Mouse (Mus musculus) hindlimb bud, embryonic 11.5 days (tissue): ENCODE measurements around the gene Arhgef17.
A peak's percentile ranks its signal among the peaks of the same experiment; 100 is the strongest.

Experiments
- DNase-seq: peaks from one replicate; pipeline ENCODE4 v3.0.0-alpha.2; 2012; ENCODE audit warnings: low read depth, low spot score; ENCODE audit errors: extremely low spot score

Arhgef17 gene

DNA sequence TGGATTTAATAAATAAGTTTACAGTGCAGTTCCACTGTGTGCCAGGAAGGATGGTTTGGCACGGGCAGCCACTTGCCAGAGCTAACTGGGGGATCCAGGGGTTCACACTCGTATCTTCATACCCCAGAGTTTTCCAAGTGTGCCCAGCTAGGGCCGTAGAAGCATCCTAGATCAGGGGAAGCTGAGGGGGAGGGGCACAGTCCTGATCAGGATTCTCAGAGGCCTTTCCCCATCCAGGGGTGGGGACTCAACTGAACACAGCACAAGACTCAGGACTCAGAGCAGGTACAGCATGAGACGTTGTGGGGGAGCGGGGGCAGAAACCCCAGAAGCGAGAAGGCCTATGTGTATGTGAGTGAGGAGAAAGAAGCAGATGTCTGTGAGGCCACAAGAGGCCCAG lies 14.2 kb downstream of the Arhgef17 start:
- DNase-seq, result no peak

DNA sequence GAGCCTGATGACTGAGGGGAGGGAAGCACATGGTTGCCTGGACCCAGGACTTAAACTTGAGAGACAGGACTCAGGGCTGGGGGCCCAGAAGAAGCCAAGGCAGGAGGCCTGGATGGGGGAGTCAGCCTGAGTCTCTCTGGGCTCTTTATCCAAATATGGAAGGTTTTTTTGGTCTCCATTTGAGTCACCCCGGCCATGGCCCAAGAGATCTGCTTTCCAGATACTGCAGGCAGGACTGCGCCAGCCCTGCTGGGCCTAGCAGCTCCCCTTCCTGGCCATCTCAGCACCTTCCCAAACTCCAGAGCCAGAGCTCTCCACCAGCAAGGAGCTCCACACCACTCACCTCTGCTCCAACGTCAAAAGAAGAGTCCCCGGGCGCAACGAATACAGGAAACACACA lies 15.4 kb downstream of the Arhgef17 start:
- no peak for DNase-seq

DNA sequence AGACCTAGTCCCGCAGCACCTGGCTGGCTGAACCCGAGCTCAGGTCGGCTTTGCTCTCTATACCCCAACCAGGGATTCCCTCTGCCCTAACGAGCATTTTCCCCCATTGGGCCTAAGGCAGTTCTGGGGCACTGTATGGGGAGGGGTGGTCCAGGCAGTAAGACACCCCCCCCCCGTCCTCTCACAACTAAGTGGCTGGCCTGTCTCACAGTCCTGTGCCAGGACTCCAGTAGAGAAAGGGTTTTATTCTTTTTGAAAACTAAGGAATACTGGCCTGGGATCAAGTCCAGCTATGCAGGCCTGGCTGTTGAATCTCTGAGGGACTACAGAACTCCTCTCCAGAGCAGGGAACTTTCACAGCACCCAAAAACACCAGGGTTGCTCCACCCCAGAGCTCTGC lies 16.7 kb downstream of the Arhgef17 start:
- no peak for DNase-seq

DNA sequence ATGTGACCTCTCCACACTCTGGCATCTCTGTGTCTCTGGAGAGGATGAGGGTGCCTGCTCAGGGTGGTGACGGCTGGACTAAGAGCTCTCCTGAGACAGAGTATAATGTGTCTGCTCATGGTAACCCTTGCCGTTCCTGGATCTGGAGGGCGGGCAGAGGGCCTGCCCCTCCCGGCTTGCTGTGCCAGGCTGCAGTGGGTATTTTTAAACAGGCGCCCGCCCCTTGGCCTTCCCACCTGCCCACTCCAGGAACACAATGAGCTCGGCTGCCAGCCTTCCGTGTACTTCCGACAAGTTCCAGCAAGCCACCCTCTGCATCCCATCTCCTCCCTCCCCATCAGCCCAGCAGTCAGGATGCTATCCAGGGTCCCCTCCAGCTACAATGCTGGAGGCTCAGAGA lies 20.1 kb downstream of the Arhgef17 start:
- DNase-seq, result no peak

DNA sequence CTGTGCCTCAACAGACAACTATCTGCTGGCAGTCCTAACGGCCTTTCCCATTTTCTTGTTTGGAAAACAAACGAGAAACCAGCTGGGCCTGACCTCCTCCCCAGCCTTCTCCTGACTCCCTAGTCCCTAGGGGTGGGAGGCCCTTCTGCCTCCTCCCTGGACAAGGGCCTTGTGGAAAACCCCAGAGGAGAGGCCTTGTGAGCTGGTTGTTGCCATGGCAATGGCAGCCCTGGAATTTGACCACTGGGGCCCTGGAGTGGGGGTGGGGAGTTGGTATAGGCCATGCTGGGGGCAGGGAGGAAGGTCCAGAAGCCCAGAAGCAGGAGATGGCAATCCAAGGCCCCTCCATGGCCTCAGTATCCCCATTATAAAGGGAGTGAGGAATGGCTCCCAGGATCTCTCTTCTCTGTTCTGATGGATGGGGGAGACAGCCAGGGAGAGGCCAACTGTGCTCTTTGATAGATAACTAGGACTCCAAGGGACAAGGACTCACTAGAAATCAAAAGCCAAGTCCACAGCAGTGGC lies 20.6 kb downstream of the Arhgef17 start:
- DNase-seq, result no peak

DNA sequence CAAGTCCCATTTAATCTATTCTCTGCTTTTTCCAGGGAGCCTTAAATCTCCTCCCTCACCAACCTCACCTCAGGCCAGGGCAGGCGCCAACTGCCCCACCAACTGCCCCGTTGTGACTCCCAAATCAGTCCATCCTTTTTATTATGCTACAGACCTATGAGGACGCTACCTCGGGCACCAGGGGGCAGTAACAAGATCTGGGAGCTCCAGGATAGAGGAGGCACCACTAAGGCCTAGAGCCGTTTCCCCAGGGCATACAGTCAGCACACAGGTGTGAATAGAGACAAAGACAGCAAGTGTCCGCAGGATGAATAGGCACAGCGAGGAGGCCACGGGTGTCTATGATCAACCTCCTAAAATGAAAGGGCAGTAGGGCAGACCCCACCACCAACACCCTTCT lies 23.3 kb downstream of the Arhgef17 start:
- DNase-seq, result no peak

DNA sequence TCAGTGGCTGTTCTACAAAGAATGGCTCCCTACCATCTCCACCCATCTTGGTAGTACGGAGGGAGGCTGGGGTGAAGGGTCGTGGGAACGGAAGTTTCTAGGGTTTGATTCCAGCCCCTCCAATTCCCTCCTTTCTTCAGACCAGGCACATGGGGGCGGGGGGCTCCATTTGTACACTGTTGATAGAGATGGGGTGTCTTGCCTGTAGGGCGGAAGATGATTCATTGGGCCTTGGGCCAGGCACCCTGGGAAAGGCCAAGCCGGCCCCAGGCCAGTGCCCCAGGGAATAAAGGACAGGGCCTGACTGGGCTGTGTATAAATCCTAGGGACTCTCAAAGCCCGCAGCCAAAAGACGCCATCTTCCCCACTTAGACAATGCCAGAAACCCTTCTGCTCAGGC lies 23.8 kb downstream of the Arhgef17 start:
- no peak for DNase-seq

DNA sequence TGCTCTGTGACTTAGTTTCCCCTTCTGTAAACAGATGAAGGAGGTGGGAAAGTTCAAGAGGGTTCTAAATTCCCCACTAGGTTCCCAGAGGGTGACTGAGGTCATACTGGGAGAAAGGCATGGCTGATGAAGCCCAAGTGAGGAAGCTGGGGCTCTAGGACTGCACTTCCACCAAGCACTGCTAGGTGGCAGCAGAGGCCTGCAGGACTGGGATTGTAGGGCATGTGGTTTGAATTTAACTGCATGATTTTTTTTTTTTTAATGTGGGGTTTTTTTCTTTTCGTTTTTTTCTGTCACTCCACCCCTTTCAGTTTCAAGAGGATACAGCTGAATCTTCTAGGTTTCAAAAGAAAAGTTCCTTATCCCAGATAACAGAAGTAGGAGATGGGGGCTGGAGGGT lies 24.7 kb downstream of the Arhgef17 start:
- peak; percentile 80 for DNase-seq

DNA sequence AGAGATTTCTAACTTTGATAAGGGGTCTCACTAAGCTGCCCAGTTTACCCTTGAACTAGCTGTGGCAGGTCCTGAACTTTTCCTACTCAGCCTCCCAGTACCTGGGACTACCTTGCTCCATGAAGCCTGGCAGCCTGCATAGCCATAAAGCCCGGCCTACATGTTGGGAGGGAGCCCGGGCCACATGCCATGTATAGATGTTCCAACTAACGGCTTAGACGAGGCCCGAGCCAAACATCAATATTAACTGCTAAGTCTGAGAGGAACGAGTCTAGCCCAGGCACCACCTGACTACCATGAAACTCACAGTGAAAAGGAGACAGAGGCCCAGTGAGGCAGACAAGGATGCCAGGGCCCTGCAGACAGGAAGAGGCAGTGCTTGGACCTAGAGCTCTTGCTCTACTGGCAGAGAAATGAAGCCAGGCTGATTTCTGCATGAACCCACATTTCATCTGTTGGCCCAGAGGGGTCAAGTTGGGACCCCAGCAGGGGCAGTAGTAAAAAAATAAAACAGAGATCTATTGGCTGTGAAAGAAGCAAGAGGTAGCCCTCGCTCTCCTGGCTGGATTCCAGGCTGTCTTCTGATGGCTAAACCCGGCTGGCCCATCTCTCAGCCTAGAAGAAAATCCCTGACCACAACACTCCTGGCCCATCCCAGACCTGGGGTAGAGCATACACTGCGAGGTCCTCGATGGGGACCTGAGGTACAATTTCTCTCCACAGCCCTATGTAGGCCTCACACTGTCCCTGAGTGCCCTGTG lies 25.7 kb downstream of the Arhgef17 start:
- DNase-seq, result no peak

DNA sequence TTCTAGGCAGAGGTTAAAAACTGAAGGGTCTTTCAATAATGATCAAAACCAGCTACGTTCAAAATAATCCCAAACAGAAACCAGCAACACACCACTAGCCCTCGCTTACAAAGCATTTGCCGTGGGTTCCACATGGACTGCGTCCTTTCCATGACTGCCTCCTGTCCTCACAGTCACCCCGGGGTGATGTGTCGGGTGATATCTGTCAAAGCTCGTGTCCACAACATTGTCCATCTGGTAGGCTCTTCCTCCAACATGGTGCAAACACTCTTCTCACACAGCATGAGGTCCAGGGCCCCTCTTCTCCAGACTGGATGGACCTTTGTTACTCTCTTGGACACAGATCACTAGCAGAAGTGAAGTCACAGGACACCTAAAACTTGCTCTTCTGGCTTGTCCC lies 26.9 kb downstream of the Arhgef17 start:
- no peak for DNase-seq

DNA sequence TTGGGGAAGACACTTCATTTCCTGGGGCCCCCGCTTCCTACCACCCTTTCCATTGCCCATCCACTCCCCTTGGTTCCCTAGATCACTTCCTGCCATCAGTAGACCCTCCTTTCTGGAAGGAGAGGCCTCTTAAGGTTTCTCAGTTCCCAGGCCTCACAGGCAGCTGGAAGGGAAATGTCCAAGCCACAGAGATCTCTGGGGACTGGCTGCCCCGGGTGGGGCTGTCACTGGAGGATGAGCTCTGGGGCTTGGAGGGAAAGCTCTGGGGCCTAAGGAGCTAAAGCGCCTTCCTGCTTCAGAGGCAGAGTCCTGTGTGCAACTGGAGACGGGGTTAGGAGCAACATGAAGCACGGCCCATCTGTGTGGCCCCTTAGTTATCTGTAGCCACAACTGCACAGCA lies 27.3 kb downstream of the Arhgef17 start:
- DNase-seq, result no peak

DNA sequence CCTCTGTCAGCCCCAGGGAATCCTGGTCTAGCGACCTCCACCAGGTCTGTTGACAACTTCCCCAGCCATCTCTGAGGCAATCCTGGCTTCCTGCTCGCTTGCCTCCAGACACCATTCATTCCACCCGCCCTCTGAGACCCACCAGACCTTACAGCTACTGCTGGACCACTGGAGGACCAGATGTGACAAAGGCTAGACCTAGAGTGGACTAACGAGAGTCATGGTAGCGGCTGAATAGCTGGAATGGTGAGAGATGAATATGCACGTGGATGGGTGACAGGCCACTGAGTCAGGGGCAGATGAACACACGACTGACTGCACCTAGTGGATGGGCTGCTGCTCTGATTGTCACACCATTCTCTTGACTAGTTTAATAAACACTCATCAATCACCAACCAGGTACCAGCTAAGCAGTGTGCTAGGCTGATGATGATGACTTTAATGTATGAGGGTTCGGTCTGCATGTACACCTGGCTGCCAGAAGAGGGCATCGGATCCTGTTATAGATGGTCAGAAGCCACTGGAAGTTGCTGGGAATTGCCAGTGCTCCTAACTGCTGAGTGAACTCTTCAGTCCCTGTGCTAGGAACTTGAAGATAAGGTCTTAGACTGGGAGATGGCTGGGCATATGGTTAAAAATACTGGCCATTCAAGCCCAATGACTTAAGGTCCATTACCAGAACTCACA lies 29.3 kb downstream of the Arhgef17 start:
- DNase-seq, result no peak

DNA sequence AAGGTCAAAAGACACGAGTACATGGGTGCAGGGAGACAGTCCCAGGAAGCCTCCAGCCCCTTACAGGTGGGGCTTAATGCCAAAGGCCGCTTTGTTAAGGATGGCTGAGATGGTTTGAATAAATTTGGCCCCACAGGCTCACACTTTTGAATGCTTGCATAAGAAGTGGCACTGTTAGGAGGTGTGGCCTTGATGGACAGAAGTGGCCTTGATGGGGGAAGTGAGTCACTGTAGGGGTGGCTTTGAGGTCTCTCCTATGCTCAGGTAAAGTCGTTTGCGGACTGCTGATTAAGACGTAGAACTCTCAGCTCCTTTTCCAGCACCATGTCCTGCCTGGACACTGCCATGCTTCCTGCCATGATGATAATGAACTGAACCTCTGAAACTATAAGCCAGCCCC lies 34.1 kb downstream of the Arhgef17 start:
- DNase-seq, result no peak

DNA sequence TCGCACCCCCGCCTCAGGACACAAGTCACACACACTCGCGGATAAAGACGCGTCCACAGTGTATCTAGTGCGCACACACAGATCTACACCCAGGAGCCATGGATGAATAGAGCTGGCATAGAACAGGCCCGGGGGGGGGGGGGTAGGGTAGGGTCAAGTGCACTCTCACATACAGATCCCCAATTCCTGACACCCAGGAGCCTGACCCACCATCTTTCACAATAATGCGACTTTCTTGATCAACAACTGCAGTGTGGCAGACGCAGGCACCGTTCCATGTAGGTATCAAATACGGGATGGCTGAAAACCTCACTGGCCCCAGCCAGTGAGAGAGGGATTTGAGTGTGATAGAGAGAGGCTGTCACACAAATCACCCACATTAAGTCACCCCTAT lies 37.1 kb downstream of the Arhgef17 start:
- DNase-seq, result no peak

DNA sequence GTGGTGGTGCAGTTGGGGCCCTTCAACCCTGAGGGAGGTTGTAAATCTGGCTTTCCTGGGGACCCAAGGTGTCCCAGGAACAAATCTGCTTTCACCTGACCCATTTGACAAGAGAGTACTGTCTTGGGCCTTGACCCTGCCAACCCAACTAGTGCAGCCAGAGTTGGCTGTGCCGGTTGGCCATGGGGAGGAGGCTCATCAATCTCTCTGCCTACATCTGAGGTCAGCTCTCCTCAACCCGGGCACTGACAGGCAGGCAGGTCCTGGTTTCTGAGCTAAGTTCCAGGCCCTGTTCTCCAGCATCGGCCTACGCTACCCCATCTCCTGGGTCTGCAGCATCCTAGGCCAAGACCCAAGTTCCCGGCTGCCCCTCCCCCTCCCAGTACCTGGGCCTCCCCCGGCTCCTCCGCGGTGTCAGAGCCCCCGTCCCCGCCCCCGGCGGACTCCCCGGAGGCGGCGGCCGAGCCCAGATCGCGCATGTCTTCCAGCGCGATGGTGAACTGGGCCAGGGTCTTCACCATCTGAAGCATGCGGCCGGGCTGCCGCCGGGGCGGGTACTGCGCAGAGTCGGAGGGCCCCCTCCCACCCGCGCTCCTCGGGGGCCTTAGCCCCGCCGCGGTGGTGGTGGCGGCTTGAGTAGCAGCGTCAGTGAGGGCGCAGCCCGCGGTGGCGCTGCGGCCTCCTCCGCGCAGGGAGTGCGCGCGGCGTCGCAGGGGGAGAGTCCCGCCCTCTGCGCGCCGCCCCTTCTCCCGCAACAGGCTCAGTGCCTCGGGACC lies 37.7 kb downstream of the Arhgef17 start:
- DNase-seq, result no peak

DNA sequence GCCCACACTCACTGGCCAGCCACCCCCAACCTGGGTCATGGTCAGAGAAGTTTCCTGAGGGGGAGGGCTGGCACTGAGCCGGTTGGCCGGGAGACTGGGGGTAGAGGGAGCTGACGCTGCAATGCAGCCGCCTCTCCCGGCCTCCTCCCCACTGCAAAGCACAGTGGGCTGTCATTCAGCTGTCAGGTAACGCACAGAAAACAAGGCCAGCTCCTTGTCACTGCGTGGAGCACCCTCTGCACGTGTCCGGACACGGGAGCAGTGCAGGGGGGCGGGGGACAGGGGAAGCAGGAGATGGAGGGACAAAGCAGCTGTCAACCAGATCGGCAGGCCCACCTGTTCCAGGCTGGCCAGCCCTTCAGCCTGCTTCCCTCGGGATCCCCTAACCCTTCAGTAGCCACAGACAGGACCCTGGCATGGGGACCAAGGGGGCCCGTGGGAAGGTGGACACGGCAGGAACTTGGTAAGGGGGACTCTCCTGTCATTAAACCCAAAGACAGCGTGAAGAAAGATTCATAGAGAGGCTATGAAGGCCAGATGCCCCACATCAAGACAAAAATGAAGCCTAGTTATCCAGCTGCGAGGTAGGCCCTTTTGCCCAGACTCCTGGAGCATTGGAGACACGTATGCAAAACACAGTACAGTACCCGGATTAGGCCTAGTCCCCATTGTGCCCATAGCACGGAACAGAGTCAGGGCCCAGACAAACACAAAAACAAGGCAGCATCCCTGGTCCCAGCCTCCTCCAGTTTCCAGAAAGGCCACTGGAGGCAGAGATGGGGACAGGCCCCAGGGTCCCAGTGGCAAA lies 38.5 kb downstream of the Arhgef17 start:
- DNase-seq, result no peak

DNA sequence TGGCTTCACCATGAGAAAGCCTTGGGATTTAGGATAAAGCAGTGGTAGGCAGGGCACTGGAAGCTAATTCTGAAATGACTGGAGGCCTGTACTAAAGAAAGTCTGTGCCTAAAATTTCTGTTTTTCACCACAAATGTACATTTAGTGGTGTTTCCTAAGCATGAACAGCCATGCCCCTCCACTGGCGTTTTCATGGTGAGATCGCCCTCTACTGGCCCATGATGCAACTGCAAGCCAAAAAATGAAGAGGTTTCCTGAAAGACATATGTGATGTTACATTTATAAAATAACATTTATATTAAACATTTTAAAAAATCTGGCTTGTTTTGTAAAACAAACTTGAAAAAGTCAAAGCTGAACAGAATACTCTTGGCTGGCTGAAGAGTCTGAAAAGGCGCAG lies 45.4 kb downstream of the Arhgef17 start:
- DNase-seq, result no peak

DNA sequence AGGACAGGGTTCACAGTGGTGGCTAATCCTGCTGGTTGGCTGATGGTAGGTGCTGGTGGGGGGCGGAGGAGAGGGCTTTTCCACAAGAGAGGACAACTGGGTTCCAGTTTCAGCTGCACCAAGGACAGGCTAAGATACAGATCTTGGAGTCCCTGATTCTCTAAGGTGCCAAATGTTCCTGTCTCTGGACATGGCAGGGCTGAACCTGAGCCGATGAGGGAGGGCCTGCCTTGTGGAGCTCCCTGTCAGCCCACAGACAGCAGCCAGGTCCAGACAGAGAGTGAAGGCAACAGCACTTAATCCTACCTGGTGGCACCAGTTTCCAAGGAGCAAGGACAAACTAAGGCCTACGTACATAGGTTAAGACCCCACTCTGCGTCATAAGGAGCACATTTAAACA lies 47.4 kb downstream of the Arhgef17 start:
- DNase-seq, result no peak

DNA sequence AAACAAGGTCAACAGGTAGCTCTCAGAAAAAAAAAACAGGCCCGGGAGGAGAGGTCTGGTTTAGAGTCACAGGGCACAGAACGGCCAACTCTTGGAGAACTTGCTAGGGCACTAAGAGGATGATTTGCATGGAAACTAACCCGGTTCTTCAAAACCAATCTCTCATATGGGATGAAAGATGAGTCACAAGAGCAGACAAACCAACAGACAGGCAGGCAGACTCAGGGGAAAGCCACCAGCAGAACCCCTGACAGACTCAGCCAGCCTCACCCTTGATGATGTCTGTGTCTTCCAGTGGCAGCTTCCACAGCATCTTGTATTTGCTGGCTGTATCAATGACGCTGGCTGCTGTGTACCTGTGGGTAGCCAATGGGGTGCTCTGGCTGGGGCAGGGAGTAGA lies 50.0 kb downstream of the Arhgef17 start:
- DNase-seq, result no peak

DNA sequence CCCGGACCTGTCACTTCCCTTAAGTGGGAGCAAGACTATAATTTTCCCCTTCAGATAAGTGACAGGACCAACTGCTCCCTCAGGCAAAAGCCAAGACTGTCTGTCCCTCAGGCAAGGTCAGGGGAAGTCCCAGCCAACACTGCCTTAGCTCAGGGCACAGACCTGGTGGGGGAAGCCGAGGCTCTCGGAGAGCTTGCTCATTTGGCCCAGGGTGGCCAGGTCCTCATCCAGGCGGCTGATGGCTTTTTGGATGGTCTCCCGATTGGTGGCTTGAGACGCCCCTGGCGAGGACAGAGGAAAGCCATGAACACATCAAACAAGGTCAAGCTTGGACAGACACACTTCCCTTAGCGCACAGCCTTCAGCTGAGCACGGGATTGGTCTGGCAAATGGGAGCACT lies 50.4 kb downstream of the Arhgef17 start:
- DNase-seq, result no peak

DNA sequence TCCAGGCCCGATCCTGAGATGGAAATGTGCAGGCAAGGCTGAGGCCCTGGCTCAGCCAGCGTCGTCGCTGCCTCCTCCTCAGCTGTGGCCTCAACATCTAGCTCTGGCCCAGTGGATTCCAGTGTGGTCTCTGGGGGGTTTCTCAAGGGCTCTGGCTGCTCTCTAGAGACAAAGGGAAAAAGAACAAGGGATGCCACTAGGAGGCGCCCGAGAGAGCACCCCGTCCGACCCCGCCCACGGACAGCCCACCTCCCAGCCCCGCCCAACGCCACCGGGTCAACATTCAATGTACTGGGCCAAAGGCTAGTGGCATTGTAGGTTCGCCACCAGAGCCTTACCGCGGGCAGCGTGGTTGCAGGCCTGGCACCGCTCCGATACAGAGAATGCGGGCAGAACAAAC lies 52.3 kb downstream of the Arhgef17 start:
- peak; percentile 52 for DNase-seq
